Mouse (Mus musculus): Measurements from ENCODE around the gene Acrbp. TPM values are rescaled to one million over a fixed set of nuclear protein-coding genes. Genes with fewer than 3 reads are reported as not detected.
A peak's percentile ranks its signal among the peaks of the same experiment; 100 is the strongest.

The Acrbp gene
- total RNA-seq, 2 experiments from 2014 or later, result 8.4 to 12.3 TPM

GRCm38 (mm10) chr6:125095391-125096278, 46.1 kb downstream of the Acrbp start, which contains the start of gene Chd4:
Chd4 (plus strand) TSS chr6:125095981.
- DNase-seq (ENCODE audit: low spot score in 2 of 2), result peak; percentile 92 to 96
- intact Hi-C loops (cut with DNase I), result loop anchor here (5.0 kb wide), 1 partner anchor 178 kb away; no protein-coding TSS in a partner anchor

GRCm38 (mm10) chr6:125096279-125096596, 46.7 kb downstream of the Acrbp start:
- intact Hi-C loops (cut with DNase I), result loop anchor here (5.0 kb wide), 1 partner anchor 179 kb away; no protein-coding TSS in a partner anchor
- no peak for DNase-seq (ENCODE audit: low spot score in 2 of 2)

GRCm38 (mm10) chr6:125096597-125097345, 47.3 kb downstream of the Acrbp start:
- intact Hi-C loops (cut with DNase I), result loop anchor here (5.0 kb wide), 1 partner anchor 179 kb away; no protein-coding TSS in a partner anchor
- peak; percentile 35 to 40 for DNase-seq (ENCODE audit: low spot score in 2 of 2)

- peak in 1 of 2 experiments; percentile 64 for DNase-seq (ENCODE audit: low spot score in 2 of 2)
- intact Hi-C loops (cut with DNase I), result loop anchor here (5.0 kb wide), 1 partner anchor 180 kb away; no protein-coding TSS in a partner anchor
Observed at GRCm38 (mm10) chr6:125097346-125097689, 47.8 kb downstream of the Acrbp start.

GRCm38 (mm10) chr6:125097951-125098350, 48.5 kb downstream of the Acrbp start:
- intact Hi-C loops (cut with DNase I), result loop anchor here (5.0 kb wide), 1 partner anchor 181 kb away; no protein-coding TSS in a partner anchor
- no peak for DNase-seq (ENCODE audit: low spot score in 2 of 2)

- no peak for DNase-seq (ENCODE audit: low spot score in 2 of 2)
- intact Hi-C loops (cut with DNase I), result loop anchor here (5.0 kb wide), 1 partner anchor 181 kb away; no protein-coding TSS in a partner anchor
Observed at GRCm38 (mm10) chr6:125098513-125098912, 49.0 kb downstream of the Acrbp start.

GRCm38 (mm10) chr6:125099421-125099971, 50.0 kb downstream of the Acrbp start:
- intact Hi-C loops (cut with DNase I), result loop anchor here (5.0 kb wide), 1 partner anchor 182 kb away; no protein-coding TSS in a partner anchor
- DNase-seq (ENCODE audit: low spot score in 2 of 2), result peak in 1 of 2 experiments; percentile 33

- DNase-seq (ENCODE audit: low spot score in 2 of 2), result no peak
Observed at GRCm38 (mm10) chr6:125101444-125101843, 52.0 kb downstream of the Acrbp start.

GRCm38 (mm10) chr6:125104223-125104622, 54.7 kb downstream of the Acrbp start:
- intact Hi-C loops (cut with DNase I), result no loop called here
- DNase-seq (ENCODE audit: low spot score in 2 of 2), result no peak

More at GRCm38 (mm10) chr6:125101444-125101843, 52.0 kb downstream of the Acrbp start:
- intact Hi-C loops (cut with DNase I), result no loop called here

GRCm38 (mm10) chr6:125107705-125108104, 58.2 kb downstream of the Acrbp start:
- DNase-seq (ENCODE audit: low spot score in 2 of 2), result no peak
- intact Hi-C loops (cut with DNase I), result no loop called here

GRCm38 (mm10) chr6:125109371-125109770, 59.9 kb downstream of the Acrbp start:
- no peak for DNase-seq (ENCODE audit: low spot score in 2 of 2)
- intact Hi-C loops (cut with DNase I), result no loop called here

- DNase-seq (ENCODE audit: low spot score in 2 of 2), result peak in 1 of 2 experiments; percentile 55
- intact Hi-C loops (cut with DNase I), result no loop called here
Observed at GRCm38 (mm10) chr6:125110927-125111326, 61.4 kb downstream of the Acrbp start.

GRCm38 (mm10) chr6:125112553-125112952, 63.1 kb downstream of the Acrbp start:
- intact Hi-C loops (cut with DNase I), result loop anchor here (2.0 kb wide), 1 partner anchor 16 kb away; no protein-coding TSS in a partner anchor
- DNase-seq (ENCODE audit: low spot score in 2 of 2), result no peak

Small RNA genes lying within 50 kb of the gene (microRNA-seq; reads per million reads assigned to microRNA genes)
- gene Mir7045, result 2.5 to 5.4 reads per million in 2 experiments

Other genes with a start within 250 kb of the Acrbp start
- 1 to 10 TPM; 4.4 to 5.2 TPM for gene Spsb2, start 241.0 kb upstream of the Acrbp start, total RNA-seq (2021)
- 100 to 1,000 TPM; 739 to 808 TPM for gene Tpi1, start 235.4 kb upstream of the Acrbp start, total RNA-seq (2021)
- gene Usp5, start 220.2 kb upstream of the Acrbp start, total RNA-seq (2021), result 100 to 1,000 TPM; 176 to 177 TPM
- 1 to 10 TPM in 1 of 2 experiments, under 1 TPM in 1; 0.50 to 1.1 TPM for gene Cdca3, start 220.1 kb upstream of the Acrbp start, total RNA-seq (2021)
- gene Gnb3, start 209.4 kb upstream of the Acrbp start, total RNA-seq (2021), result under 1 TPM in 1 of 2 experiments, not detected in 1; 0.18 TPM
- gene P3h3, start 191.9 kb upstream of the Acrbp start, total RNA-seq (2021), result 10 to 100 TPM; 21.9 to 25.7 TPM
- gene Gpr162, start 185.7 kb upstream of the Acrbp start, total RNA-seq (2021), result 100 to 1,000 TPM; 207 to 229 TPM
- 1 to 10 TPM; 2.8 to 8.7 TPM for gene Cd4, start 161.5 kb upstream of the Acrbp start, total RNA-seq (2021)
- 1 to 10 TPM; 2.9 to 3.6 TPM for gene Lag3, start 138.0 kb upstream of the Acrbp start, total RNA-seq (2021)
- gene Ptms, start 129.6 kb upstream of the Acrbp start, total RNA-seq (2021), result 1,000 to 10,000 TPM in 1 of 2 experiments, 100 to 1,000 TPM in 1; 954 to 1,041 TPM
- gene Mlf2, start 118.3 kb upstream of the Acrbp start, total RNA-seq (2021), result 100 to 1,000 TPM; 648 to 675 TPM
- gene Cops7a, start 84.2 kb upstream of the Acrbp start, total RNA-seq (2021), result 100 to 1,000 TPM; 149 to 163 TPM
- 100 to 1,000 TPM; 169 to 181 TPM for gene Pianp, start 53.0 kb upstream of the Acrbp start, total RNA-seq (2021)
- gene Zfp384, start 40.5 kb upstream of the Acrbp start, total RNA-seq (2021), result 10 to 100 TPM; 38.4 to 44.1 TPM
- 10 to 100 TPM; 54.0 to 62.1 TPM for gene Ing4, start 9.9 kb upstream of the Acrbp start, total RNA-seq (2021)
- under 1 TPM; 0.60 to 0.96 TPM for gene Lpar5, start 18.2 kb downstream of the Acrbp start, total RNA-seq (2021)
- gene Chd4, start 46.3 kb downstream of the Acrbp start, total RNA-seq (2021), result 100 to 1,000 TPM; 154 to 161 TPM
- 10 to 100 TPM; 27.1 to 28.0 TPM for gene Nop2, start 82.2 kb downstream of the Acrbp start, total RNA-seq (2021)
- 10 to 100 TPM; 52.7 to 63.0 TPM for gene Iffo1, start 95.6 kb downstream of the Acrbp start, total RNA-seq (2021)
- gene Gapdh, start 116.8 kb downstream of the Acrbp start, total RNA-seq (2021), result 1,000 to 10,000 TPM; 2,469 to 2,584 TPM
- gene Ncapd2, start 142.0 kb downstream of the Acrbp start, total RNA-seq (2021), result 10 to 100 TPM; 18.9 to 25.6 TPM
- 10 to 100 TPM; 70.4 to 73.6 TPM for gene Mrpl51, start 142.1 kb downstream of the Acrbp start, total RNA-seq (2021)
- 10 to 100 TPM; 87.8 to 97.9 TPM for gene Vamp1, start 165.9 kb downstream of the Acrbp start, total RNA-seq (2021)
- gene Tapbpl, start 182.2 kb downstream of the Acrbp start, total RNA-seq (2021), result 1 to 10 TPM; 3.5 to 4.0 TPM
- gene Cd27, start 187.3 kb downstream of the Acrbp start, total RNA-seq (2021), result not detected
- gene Tuba3a, start 236.4 kb downstream of the Acrbp start, total RNA-seq (2021), result not detected

Measured in left cerebral cortex, postnatal 25 days (tissue).